Mouse (Mus musculus): ENCODE data around the gene Tmsb4x. TPM values are rescaled to one million over a fixed set of nuclear protein-coding genes. Genes with fewer than 3 reads are reported as not detected.

Tmsb4x gene
- 91.6 and 827 TPM in 2 replicates for polyA plus RNA-seq (2012; ENCODE audit: insufficient read depth, low replicate concordance)

GRCm38 (mm10) chrX:167208978-167209754, at the start of gene Tmsb4x:
TSS of gene Tmsb4x (minus strand) at chrX:167209315.
- TF ChIP-seq FLI1 (IDR thresholded peaks at IDR 0.05; ENCODE audit: low read length) (no peak), GATA1 (IDR thresholded peaks at IDR 0.05; ENCODE audit: borderline replicate concordance, low read length) (no peak)
- Histone ChIP-seq H3K4me1 (peaks cover 43% of the 10 kb centered on the region), H3K9me3 (no peaks in the 10 kb centered on the region), H3K27me3 (replicated peaks) (peaks cover 5% of the 10 kb centered on the region), H3K36me3 (replicated peaks; ENCODE audit: low read length) (peaks cover 16% of the 10 kb centered on the region), H3K4me3 (replicated peaks) (peak within 1 kb of the TSS; percentile 94)

DNA sequence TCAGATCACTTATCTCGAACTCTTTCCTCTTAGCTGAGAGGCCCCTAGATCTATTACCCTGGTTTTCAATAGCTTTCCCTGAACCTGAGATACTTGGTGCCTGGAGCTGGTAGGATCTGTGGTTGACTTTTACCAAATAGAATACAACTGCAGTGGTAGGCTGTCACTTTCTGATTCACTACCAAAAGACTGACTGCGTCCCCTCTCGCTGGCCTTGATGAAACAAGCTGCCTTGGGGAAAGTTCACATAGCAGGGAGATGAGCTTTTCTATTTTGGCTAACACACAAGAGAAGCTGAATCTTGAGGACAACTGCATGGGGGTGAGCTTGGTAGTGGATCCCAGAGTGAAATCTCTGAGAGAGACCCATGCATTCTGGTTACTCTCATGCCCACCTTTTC, 32.6 kb upstream of the Tmsb4x start:
- Histone ChIP-seq H3K4me1 (no peaks in the 10 kb centered on the region), H3K36me3 (replicated peaks; ENCODE audit: low read length) (no peaks in the 10 kb centered on the region), H3K9me3 (no peaks in the 10 kb centered on the region), H3K27me3 (replicated peaks) (peaks cover 19% of the 10 kb centered on the region), H3K4me3 (replicated peaks) (no peak overlapping the region)
- TF ChIP-seq GATA1 (IDR thresholded peaks at IDR 0.05; ENCODE audit: borderline replicate concordance, low read length) (no peak), FLI1 (IDR thresholded peaks at IDR 0.05; ENCODE audit: low read length) (no peak)

DNA sequence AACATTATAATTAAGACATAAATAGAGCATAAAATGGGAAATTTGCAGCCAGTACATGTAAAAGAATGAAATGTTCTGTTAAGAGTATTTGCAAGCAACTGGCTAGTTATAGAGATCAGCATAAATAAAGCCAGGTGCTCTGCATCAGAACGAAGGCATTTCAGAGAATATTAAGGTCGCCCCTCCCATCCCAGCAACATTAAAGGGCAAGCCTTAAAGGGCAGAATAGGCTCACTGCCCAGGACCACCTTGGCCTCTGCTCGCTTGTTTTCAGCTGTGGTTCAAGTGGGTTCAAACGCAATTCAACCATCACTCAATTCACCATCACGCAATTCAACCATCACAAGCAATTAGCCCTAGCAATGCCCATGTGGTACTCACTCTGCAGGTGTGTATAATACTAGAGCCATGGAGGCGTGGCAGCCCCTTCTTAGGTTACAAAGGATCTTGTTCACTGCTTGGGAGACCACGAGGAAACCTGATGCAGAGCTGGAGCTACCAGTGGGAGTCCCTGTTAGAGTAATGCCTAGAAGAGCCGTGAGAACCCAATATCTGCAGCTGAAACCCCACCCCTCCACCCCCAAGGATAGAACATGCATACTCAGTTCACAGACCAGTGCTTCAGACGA, 30.3 kb upstream of the Tmsb4x start:
- TF ChIP-seq FLI1 (IDR thresholded peaks at IDR 0.05; ENCODE audit: low read length) (no peak), GATA1 (IDR thresholded peaks at IDR 0.05; ENCODE audit: borderline replicate concordance, low read length) (no peak)
- no peaks in the 10 kb centered on the region for H3K4me1 ChIP-seq
- H3K4me3 ChIP-seq (replicated peaks), result no peak overlapping the region
- H3K9me3 ChIP-seq, result no peaks in the 10 kb centered on the region
- no peaks in the 10 kb centered on the region for H3K36me3 ChIP-seq (replicated peaks; ENCODE audit: low read length)
- peaks cover 19% of the 10 kb centered on the region for H3K27me3 ChIP-seq (replicated peaks)

DNA sequence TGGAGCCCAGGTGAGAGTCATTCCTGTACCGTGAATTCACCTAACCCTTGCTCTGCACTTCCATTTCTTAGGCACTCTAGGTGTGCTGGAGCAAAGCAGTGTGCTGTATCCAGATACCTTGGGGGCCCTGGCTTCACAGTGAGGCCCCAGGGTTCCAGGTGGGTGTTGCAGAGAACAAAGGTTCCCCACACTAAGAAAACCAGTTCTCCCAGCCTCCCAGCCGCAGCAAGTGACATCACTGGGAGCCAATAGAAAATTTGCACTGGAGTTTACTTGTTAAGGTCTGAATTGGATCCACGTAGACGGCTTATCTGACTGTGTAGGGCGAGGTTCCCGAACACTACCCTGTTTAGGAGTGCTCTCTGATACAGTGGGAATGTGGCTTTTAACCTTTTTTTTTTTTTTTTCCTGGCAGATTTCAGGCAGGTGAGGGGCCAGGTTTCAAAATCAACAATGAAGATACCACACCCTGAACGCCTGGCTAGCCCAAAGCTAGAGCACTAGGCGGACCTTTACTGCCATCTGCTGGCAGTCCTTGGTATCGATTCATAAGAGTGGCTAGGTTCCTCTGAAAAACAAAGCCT, 24.1 kb upstream of the Tmsb4x start:
- Histone ChIP-seq H3K4me3 (replicated peaks) (no peak overlapping the region), H3K9me3 (no peaks in the 10 kb centered on the region), H3K27me3 (replicated peaks) (peaks cover 2% of the 10 kb centered on the region), H3K36me3 (replicated peaks; ENCODE audit: low read length) (no peaks in the 10 kb centered on the region), H3K4me1 (peaks cover 42% of the 10 kb centered on the region)
- TF ChIP-seq GATA1 (IDR thresholded peaks at IDR 0.05; ENCODE audit: borderline replicate concordance, low read length) (no peak), FLI1 (IDR thresholded peaks at IDR 0.05; ENCODE audit: low read length) (no peak)

DNA sequence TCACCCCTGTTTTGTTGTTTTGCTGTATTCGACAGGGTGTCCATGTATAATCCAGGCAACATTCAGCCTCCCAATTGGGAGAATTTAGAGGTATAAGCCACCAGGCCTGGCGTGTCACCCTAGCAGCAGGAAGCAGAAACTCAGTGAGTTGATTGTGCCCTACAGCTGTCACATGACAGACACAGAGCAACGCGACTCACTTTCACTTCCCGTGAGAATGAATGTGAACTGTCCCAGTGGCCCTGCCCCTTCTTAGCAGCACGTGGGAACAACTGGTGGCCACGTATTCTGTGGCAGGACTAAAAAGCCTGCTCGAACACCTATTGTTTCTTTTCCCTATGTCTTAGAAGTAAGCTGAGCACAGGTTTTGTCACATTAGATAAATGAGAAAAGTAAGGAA, 22.0 kb upstream of the Tmsb4x start:
- no peak for TF ChIP-seq FLI1 (IDR thresholded peaks at IDR 0.05; ENCODE audit: low read length)
- peaks cover 2% of the 10 kb centered on the region for H3K27me3 ChIP-seq (replicated peaks)

GRCm38 (mm10) chrX:167229819-167230218, 20.7 kb upstream of the Tmsb4x start:
- Histone ChIP-seq H3K9me3 (no peaks in the 10 kb centered on the region), H3K36me3 (replicated peaks; ENCODE audit: low read length) (no peaks in the 10 kb centered on the region), H3K4me1 (peaks cover 71% of the 10 kb centered on the region), H3K27me3 (replicated peaks) (peaks cover 2% of the 10 kb centered on the region), H3K4me3 (replicated peaks) (no peak overlapping the region)
- TF ChIP-seq FLI1 (IDR thresholded peaks at IDR 0.05; ENCODE audit: low read length) (no peak), GATA1 (IDR thresholded peaks at IDR 0.05; ENCODE audit: borderline replicate concordance, low read length) (no peak)

More for the DNA sequence above, 22.0 kb upstream of the Tmsb4x start:
- Histone ChIP-seq H3K9me3 (no peaks in the 10 kb centered on the region), H3K4me3 (replicated peaks) (no peak overlapping the region), H3K36me3 (replicated peaks; ENCODE audit: low read length) (no peaks in the 10 kb centered on the region), H3K4me1 (peaks cover 62% of the 10 kb centered on the region)

DNA sequence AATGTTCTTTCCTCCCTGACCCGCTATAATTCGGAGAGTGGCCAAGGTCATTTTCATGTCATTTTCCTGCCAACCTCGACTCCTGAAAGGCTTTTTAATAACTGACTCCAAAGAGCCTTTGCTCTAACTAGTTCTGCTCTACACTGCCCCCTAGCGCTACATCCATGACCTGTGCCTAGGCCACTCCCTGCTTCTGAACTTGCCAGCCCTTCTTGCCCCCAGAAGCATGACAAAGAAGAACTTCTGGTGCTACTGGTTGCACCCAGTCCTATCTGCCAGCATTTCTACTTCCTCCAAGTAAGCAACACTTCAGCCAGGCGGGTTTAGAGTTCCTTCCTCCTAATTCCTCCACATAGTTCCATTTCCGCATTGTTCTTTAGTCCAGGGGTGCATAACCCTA, 20.1 kb upstream of the Tmsb4x start:
- H3K4me3 ChIP-seq (replicated peaks), result peak overlapping the region; percentile 59
- H3K36me3 ChIP-seq (replicated peaks; ENCODE audit: low read length), result no peaks in the 10 kb centered on the region
- no peaks in the 10 kb centered on the region for H3K27me3 ChIP-seq (replicated peaks)
- H3K9me3 ChIP-seq, result no peaks in the 10 kb centered on the region
- H3K4me1 ChIP-seq, result peaks cover 71% of the 10 kb centered on the region
- TF ChIP-seq FLI1 (IDR thresholded peaks at IDR 0.05; ENCODE audit: low read length), result no peak
- no peak for TF ChIP-seq GATA1 (IDR thresholded peaks at IDR 0.05; ENCODE audit: borderline replicate concordance, low read length)

DNA sequence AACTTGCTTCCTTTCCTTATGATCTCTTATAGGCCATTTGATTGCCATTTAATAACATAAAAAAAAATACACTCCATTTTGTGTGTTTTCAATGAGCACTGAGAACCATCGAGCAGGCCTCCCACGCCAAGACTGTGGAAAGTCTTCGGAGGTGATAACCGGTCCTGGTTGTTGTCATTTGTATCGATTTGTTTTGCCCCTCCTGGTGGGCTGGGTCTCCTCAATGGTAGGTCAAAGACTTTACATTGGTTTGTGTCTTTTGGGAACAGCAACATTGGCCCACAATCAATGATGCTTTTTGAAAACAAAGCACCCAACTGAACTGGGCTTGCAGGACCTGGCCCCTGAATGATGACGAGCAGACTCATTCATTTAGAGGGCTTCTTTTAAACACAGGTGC, 18.6 kb upstream of the Tmsb4x start:
- TF ChIP-seq FLI1 (IDR thresholded peaks at IDR 0.05; ENCODE audit: low read length), result no peak
- no peak for TF ChIP-seq GATA1 (IDR thresholded peaks at IDR 0.05; ENCODE audit: borderline replicate concordance, low read length)
- Histone ChIP-seq H3K4me3 (replicated peaks) (no peak overlapping the region), H3K27me3 (replicated peaks) (no peaks in the 10 kb centered on the region)

GRCm38 (mm10) chrX:167227138-167227537, 18.0 kb upstream of the Tmsb4x start:
- no peaks in the 10 kb centered on the region for H3K27me3 ChIP-seq (replicated peaks)
- H3K4me3 ChIP-seq (replicated peaks), result peak overlapping the region; percentile 80
- H3K9me3 ChIP-seq, result no peaks in the 10 kb centered on the region
- no peaks in the 10 kb centered on the region for H3K36me3 ChIP-seq (replicated peaks; ENCODE audit: low read length)
- TF ChIP-seq GATA1 (IDR thresholded peaks at IDR 0.05; ENCODE audit: borderline replicate concordance, low read length) (no peak), FLI1 (IDR thresholded peaks at IDR 0.05; ENCODE audit: low read length) (no peak)
- H3K4me1 ChIP-seq, result peaks cover 58% of the 10 kb centered on the region

More for the DNA sequence above, 18.6 kb upstream of the Tmsb4x start:
- Histone ChIP-seq H3K9me3 (no peaks in the 10 kb centered on the region), H3K36me3 (replicated peaks; ENCODE audit: low read length) (no peaks in the 10 kb centered on the region), H3K4me1 (peaks cover 62% of the 10 kb centered on the region)

GRCm38 (mm10) chrX:167226570-167226969, 17.5 kb upstream of the Tmsb4x start:
- H3K36me3 ChIP-seq (replicated peaks; ENCODE audit: low read length), result no peaks in the 10 kb centered on the region
- peaks cover 60% of the 10 kb centered on the region for H3K4me1 ChIP-seq
- H3K9me3 ChIP-seq, result no peaks in the 10 kb centered on the region
- H3K27me3 ChIP-seq (replicated peaks), result no peaks in the 10 kb centered on the region
- TF ChIP-seq GATA1 (IDR thresholded peaks at IDR 0.05; ENCODE audit: borderline replicate concordance, low read length) (no peak), FLI1 (IDR thresholded peaks at IDR 0.05; ENCODE audit: low read length) (no peak)
- H3K4me3 ChIP-seq (replicated peaks), result peak overlapping the region; percentile 80
